Mouse (Mus musculus) thymus, postnatal 36 days (tissue): Measurements from ENCODE around the gene Kcnh7.

Experiments used
- DNase-seq, 2 experiments: peaks; one replicate each; pipeline ENCODE4 v3.0.0; 2022; ENCODE audit warnings: mixed read lengths in 2 of 2

Kcnh7 gene

GRCm38 (mm10) chr2:62644891-62645290, 539.2 kb downstream of the Kcnh7 start:
- DNase-seq = no peak
